Mouse (Mus musculus) forebrain, embryonic 16.5 days (tissue): ENCODE measurements at regions not wholly inside any gene's neighbourhood (a gene's known extent, or its start where the extent isn't known, plus 50 kb on each side); places are given as distances from the start of the nearest gene placed in this dataset.

Experiments used
- ATAC-seq: fragments of 200-750 bp; cut with Nextera tagmentation; 2 replicates; pipeline ENCODE4 v1.8.0; 2017; ENCODE audit warnings: mild to moderate bottlenecking, moderate library complexity
- H3K27ac ChIP-seq: fragments of 300-500 bp; sonication (generic); 2 replicates; pipeline ENCODE4 v1.5.1; 2014; ENCODE audit warnings: low read length, control low read depth
- H3K27me3 ChIP-seq: fragments of 300-500 bp; sonication (generic); replicated peaks from 2 replicates; pipeline ENCODE4 v1.6.1; 2014; ENCODE audit warnings: low read length; ENCODE audit not compliant: control insufficient read depth, insufficient read depth
- H3K36me3 ChIP-seq: fragments of 300-500 bp; sonication (generic); 2 replicates; pipeline ENCODE4 v1.6.1; 2014; ENCODE audit not compliant: control insufficient read depth, insufficient read depth
- H3K4me1 ChIP-seq: fragments of 300-500 bp; sonication (generic); replicated peaks from 2 replicates; pipeline ENCODE4 v1.6.1; 2014; ENCODE audit warnings: low read length; ENCODE audit not compliant: control insufficient read depth, insufficient read depth
- H3K4me2 ChIP-seq: fragments of 300-500 bp; sonication (generic); 2 replicates; pipeline ENCODE4 v1.6.1; 2014; ENCODE audit warnings: mild to moderate bottlenecking, low read length, control low read depth
- H3K4me3 ChIP-seq: fragments of 300-500 bp; sonication (generic); replicated peaks from 2 replicates; pipeline ENCODE4 v1.5.1; 2014; ENCODE audit warnings: mild to moderate bottlenecking, low read length, control low read depth
- H3K9ac ChIP-seq: fragments of 300-500 bp; sonication (generic); replicated peaks from 2 replicates; pipeline ENCODE4 v1.6.1; 2014; ENCODE audit warnings: low read depth, low read length, control low read depth
- H3K9me3 ChIP-seq: fragments of 300-500 bp; sonication (generic); 2 replicates; pipeline ENCODE4 v1.6.1; 2016; ENCODE audit warnings: low read length; ENCODE audit not compliant: control insufficient read depth
- WGBS: fragments of 180-500 bp; shearing (Covaris S2); extraction: QIAGEN DNeasy Blood & Tissue Kit; methylation state at CpG from one replicate; pipeline ENCODE4 v1.1.7; 2014; 5-methylcytosine and 5-hydroxymethylcytosine counted together

DNA sequence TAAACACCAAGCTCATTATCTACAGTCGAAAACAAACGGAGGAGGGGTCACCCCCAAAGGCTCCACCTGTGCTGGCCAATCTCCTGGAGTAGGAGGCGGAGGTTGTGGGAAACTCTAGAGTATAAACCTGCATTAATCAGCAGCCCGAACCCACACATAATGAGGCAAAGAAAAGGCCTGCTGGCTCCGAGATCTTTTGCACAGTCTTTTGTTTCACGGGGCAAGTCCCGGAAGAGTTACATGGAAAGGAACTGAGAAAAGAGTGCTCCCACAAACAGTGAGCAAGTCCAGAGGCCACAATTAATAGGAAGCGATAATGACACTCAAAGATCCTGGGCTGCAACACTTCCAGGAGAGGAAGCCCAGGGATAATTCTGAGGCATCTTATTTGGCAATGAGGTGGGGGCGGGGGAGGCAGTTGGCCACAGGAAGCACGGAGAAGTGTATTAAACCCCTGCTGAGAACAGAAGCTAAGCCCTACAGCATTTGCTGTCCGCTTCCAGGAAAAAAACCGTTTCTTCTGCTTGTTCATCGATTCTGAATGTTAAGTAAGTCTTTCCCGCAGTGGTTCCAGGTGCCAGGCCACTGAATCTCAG lies 59.1 kb upstream of the Mamdc2 start:
- 0 out of 2 replicates have a peak overlapping the region, but pooled peaks have one; percentile 10 for H3K9ac ChIP-seq
- no peak overlapping the region for H3K4me3 ChIP-seq
- H3K4me1 ChIP-seq: peaks cover 11% of the 10 kb centered on the region
- WGBS: 2% methylated on average over 14 of the region's 14 CpGs
- 0 out of 2 replicates have a peak, but pooled peaks have one; percentile 31 for ATAC-seq
- H3K27ac ChIP-seq: no peak overlapping the region
- H3K36me3 ChIP-seq: no peaks in the 10 kb centered on the region
- no peaks in the 10 kb centered on the region for H3K9me3 ChIP-seq
- no peaks in the 10 kb centered on the region for H3K27me3 ChIP-seq
- H3K4me2 ChIP-seq: peak overlapping the region; percentile 32
